Mouse (Mus musculus) thymus, adult 2 months (tissue): Measurements from ENCODE around the gene Ambn.

Source experiments
- CTCF ChIP-seq: fragments of 200-500 bp; IDR thresholded peaks from 2 replicates; pipeline ENCODE4 v1.5.1; 2012; ENCODE audit warnings: mild to moderate bottlenecking, control low read depth, low read length, moderate library complexity, borderline replicate concordance; ENCODE audit not compliant: control insufficient read depth, poor library complexity, insufficient read depth; ENCODE audit errors: extremely low read depth
- POLR2A ChIP-seq: fragments of 200-500 bp; IDR thresholded peaks from 2 replicates; pipeline ENCODE4 v1.6.1; 2012; ENCODE audit warnings: mild to moderate bottlenecking, low read length, control low read depth, moderate library complexity; ENCODE audit not compliant: control insufficient read depth, poor library complexity, insufficient read depth; ENCODE audit errors: extremely low read depth

DNA sequence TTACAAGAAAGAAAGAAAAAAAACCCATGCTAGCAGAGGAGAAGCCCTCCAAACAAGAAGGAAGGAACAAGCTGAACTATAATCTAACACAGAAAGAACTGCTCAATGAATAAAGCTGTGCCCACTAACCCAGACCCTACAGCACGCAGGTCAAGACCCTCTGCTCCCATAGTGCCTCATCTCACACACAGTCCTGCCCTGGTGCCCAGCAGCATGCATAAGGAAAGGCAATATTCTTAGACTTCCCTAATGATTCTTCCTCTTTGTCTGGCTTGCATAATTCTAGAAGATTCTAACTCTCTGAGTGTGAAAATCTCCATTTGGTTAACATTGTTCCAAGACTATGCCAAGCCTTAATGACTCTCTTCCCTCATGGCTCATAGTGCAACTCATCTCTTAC lies 53.2 kb downstream of the Ambn start:
- TF ChIP-seq CTCF (no peak), POLR2A (no peak)
